ENCODE assay signal across 10 mouse cellular contexts in genomic region chr1:92703903-92704302, GRCm38 (mm10). TPM values are rescaled to one million over a fixed set of nuclear protein-coding genes. Genes with fewer than 3 reads are reported as not detected.
DNase-seq lines count a peak whose midpoint lies in the region; ATAC-seq and TF ChIP-seq lines count a peak whose summit lies in the region.
"Had no signal": no experiment of that assay in that cellular context is flagged by ENCODE, and none has a peak within 500 bp of the region (broad histone marks: within the 10 kb centered on the region; RNA-seq: fewer than 3 reads in every experiment).

No protein-coding gene starts in this region.

- H3K4me1 ChIP-seq in stomach, postnatal 0 days (replicated peaks; ENCODE audit: control insufficient read depth, insufficient read depth) = peaks cover 6% of the 10 kb centered on the region

- TF ChIP-seq CTCF in stomach, postnatal 0 days (IDR thresholded peaks at IDR 0.05; ENCODE audit: low read depth) = no peak

- no peaks in the 10 kb centered on the region for H3K27me3 ChIP-seq in stomach, postnatal 0 days (ENCODE audit: control insufficient read depth, insufficient read depth, low read length)
- H3K27me3 ChIP-seq: limb, embryonic 13.5 days had no signal

- H3K27ac ChIP-seq in stomach, postnatal 0 days (replicated peaks) = no peak overlapping the region
- H3K27ac ChIP-seq: limb, embryonic 13.5 days had no signal

- DNase-seq in ovary, adult 18-20 months (ENCODE audit: low spot score) = peak; percentile 31
- no peak for DNase-seq in ovary, postnatal 14 days (ENCODE audit: low spot score)
- DNase-seq in adrenal gland, postnatal 10 days = peak; percentile 73
- peak; percentile 83 for DNase-seq in gastrocnemius, postnatal 25 days
- DNase-seq in stomach, postnatal 0 days (ENCODE audit: low spot score) = no peak
- no peak for DNase-seq in right cerebral cortex, postnatal 4 days

- no peak overlapping the region for H3K9ac ChIP-seq in stomach, postnatal 0 days (ENCODE audit: low read length)
- H3K9ac ChIP-seq: limb, embryonic 13.5 days had no signal

- no peaks in the 10 kb centered on the region for H3K9me3 ChIP-seq in stomach, postnatal 0 days (ENCODE audit: control insufficient read depth, low read length)

- H3K4me3 ChIP-seq in stomach, postnatal 0 days (ENCODE audit: low read depth, low read length) = no peak overlapping the region
- H3K4me3 ChIP-seq: limb, embryonic 13.5 days had no signal

- ATAC-seq in stomach, postnatal 0 days (ENCODE audit: low FRiP score, low TSS enrichment) = peak; percentile 46; the same call in 1 of the 2 replicates
- no peak for ATAC-seq in megakaryocyte, adult 5-6 weeks (ENCODE audit: poor library complexity, severe bottlenecking)
- ATAC-seq: inflammation-experienced regulatory T-cells, adult 6 months had no signal

- no peak overlapping the region for H3K4me2 ChIP-seq in stomach, postnatal 0 days (replicated peaks; ENCODE audit: low read depth)
- H3K4me2 ChIP-seq: limb, embryonic 13.5 days had no signal

- TF ChIP-seq EP300 in stomach, postnatal 0 days (optimal IDR thresholded peaks at IDR 0.05) = no peak

- WGBS in stomach, postnatal 0 days = 51% methylated on average over 12 of the region's 12 CpGs

- H3K36me3 ChIP-seq in stomach, postnatal 0 days (ENCODE audit: control insufficient read depth, insufficient read depth, low read length) = no peaks in the 10 kb centered on the region
- H3K36me3 ChIP-seq: limb, embryonic 13.5 days had no signal

RNA-seq across cellular contexts. Expression of gene Otos, which starts 55.3 kb away (rescaled TPM):
- not detected for total RNA-seq in adrenal gland, postnatal 10 days (2021)
- total RNA-seq in gastrocnemius, postnatal 25 days (2021) = not detected
- 0.16 and 0.18 TPM in 2 replicates for polyA plus RNA-seq in stomach, postnatal 0 days (2015; fragmentation: Nextera tagmentation; extraction: Ambion mirVana)
- total RNA-seq in megakaryocyte, adult 5-6 weeks (2015) = 0.85 and 2.8 TPM in 2 replicates
- 0.53 and 1.8 TPM in 2 replicates for total RNA-seq in megakaryocyte, adult 5-6 weeks (2017)
- total RNA-seq: ES-E14 had no signal
- polyA plus RNA-seq: limb, embryonic 13.5 days had no signal

Comparison
In these comparisons a context has a peak if more than half of its experiments do, and no peak if none do; other contexts are left out.
1. DNase-seq: peak in ovary, adult 18-20 months (single experiment), adrenal gland, postnatal 10 days (single experiment) and gastrocnemius, postnatal 25 days (single experiment); none in ovary, postnatal 14 days (single experiment), stomach, postnatal 0 days (single experiment) and right cerebral cortex, postnatal 4 days (single experiment).